Mouse (Mus musculus): ENCODE results near the gene Rhoq.

- TF ChIP-seq GATA1 (IDR thresholded peaks at IDR 0.05; ENCODE audit: low read length) (no peak), TAL1 (IDR thresholded peaks at IDR 0.05; ENCODE audit: low read length) (no peak)
Measured at GRCm38 (mm10) chr17:86968581-86968980, 5.7 kb downstream of the Rhoq start.

Data from erythroblast, embryonic 14.5 days (primary cell).